Mouse (Mus musculus) heart, embryonic 13.5 days (tissue): ENCODE data around the gene Fkbpl. TPM values are rescaled to one million over a fixed set of nuclear protein-coding genes. Genes with fewer than 3 reads are reported as not detected.

Source experiments
- ATAC-seq: fragments of 200-750 bp; cut with Nextera tagmentation; 2 replicates; pipeline ENCODE4 v1.8.0; 2017; ENCODE audit warnings: moderate TSS enrichment; ENCODE audit not compliant: insufficient number of reproducible peaks, low FRiP score, low TSS enrichment; ENCODE audit errors: extremely low read depth
- H3K27ac ChIP-seq: fragments of 300-500 bp; sonication (generic); replicated peaks from 2 replicates; pipeline ENCODE4 v1.5.1; 2015; ENCODE audit warnings: moderate library complexity, mild to moderate bottlenecking, inconsistent platforms
- H3K27me3 ChIP-seq: fragments of 300-500 bp; sonication (generic); replicated peaks from 2 replicates; pipeline ENCODE4 v1.6.1; 2015; ENCODE audit warnings: mild to moderate bottlenecking, inconsistent platforms
- H3K36me3 ChIP-seq: fragments of 300-500 bp; sonication (generic); 2 replicates; pipeline ENCODE4 v1.6.1; 2015; ENCODE audit warnings: mild to moderate bottlenecking, inconsistent platforms
- H3K4me1 ChIP-seq: fragments of 300-500 bp; sonication (generic); 2 replicates; pipeline ENCODE4 v1.6.1; 2015; ENCODE audit warnings: inconsistent platforms
- H3K4me2 ChIP-seq: fragments of 300-500 bp; sonication (generic); 2 replicates; pipeline ENCODE4 v1.6.1; 2015; ENCODE audit warnings: inconsistent platforms, mild to moderate bottlenecking, moderate library complexity
- H3K4me3 ChIP-seq: fragments of 300-500 bp; sonication (generic); 2 replicates; pipeline ENCODE4 v1.5.1; 2015; ENCODE audit warnings: moderate library complexity, mild to moderate bottlenecking, inconsistent platforms
- H3K9ac ChIP-seq: fragments of 300-500 bp; sonication (generic); 2 replicates; pipeline ENCODE4 v1.6.1; 2015; ENCODE audit warnings: inconsistent platforms, mild to moderate bottlenecking, moderate library complexity
- H3K9me3 ChIP-seq: fragments of 300-500 bp; sonication (generic); 2 replicates; pipeline ENCODE4 v1.6.1; 2016; ENCODE audit warnings: inconsistent platforms
- WGBS: fragments of 180-500 bp; shearing (Covaris S2); methylation state at CpG from one replicate; pipeline ENCODE4 v1.1.7; 2015; ENCODE audit warnings: mixed read lengths; 5-methylcytosine and 5-hydroxymethylcytosine counted together
- polyA plus RNA-seq: library from polyadenylated mRNA; unstranded; fragments of >200 nt; fragmentation: Nextera tagmentation; extraction: Ambion mirVana; gene quantifications from 2 replicates; pipeline ENCODE4 v1.2.1, GENCODE M21; 2015

Fkbpl gene
- polyA plus RNA-seq, 1 experiment from 2014 or later: 10.4 TPM

GRCm38 (mm10) chr17:34607997-34608396 is 36.6 kb upstream of the Fkbpl start:
- Histone ChIP-seq H3K9ac (peak overlapping the region; percentile 24; the same call in 1 of the 2 replicates), H3K4me2 (no peak overlapping the region), H3K9me3 (no peaks in the 10 kb centered on the region), H3K27me3 (no peaks in the 10 kb centered on the region), H3K4me3 (no peak overlapping the region), H3K36me3 (peaks cover 33% of the 10 kb centered on the region), H3K27ac (no peak overlapping the region), H3K4me1 (peaks cover 37% of the 10 kb centered on the region)
- no peak for ATAC-seq
- 73% methylated on average over 7 of the region's 7 CpGs for WGBS

DNA sequence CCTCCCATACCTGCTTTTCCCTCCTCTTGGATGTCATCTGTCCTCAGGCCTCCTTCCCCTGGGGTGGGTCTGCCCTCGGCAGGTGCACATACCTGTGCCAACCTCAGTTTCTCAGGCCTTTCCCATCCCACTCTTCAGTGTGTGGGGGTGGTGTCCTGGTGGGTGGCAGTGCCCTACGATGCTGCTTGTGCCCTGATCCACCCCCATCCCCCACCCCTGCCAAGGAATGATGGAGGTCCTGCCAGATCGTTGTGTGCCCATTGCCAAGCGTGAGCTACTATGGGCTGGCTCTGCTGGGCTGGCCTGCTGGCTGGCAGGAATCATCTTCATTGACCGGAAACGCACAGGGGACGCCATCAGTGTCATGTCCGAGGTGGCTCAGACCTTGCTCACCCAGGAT is 33.5 kb upstream of the Fkbpl start:
- Histone ChIP-seq H3K27ac (no peak overlapping the region), H3K36me3 (peaks cover 64% of the 10 kb centered on the region), H3K4me3 (no peak overlapping the region), H3K4me1 (peaks cover 27% of the 10 kb centered on the region), H3K9me3 (no peaks in the 10 kb centered on the region), H3K9ac (no peak overlapping the region), H3K4me2 (no peak overlapping the region), H3K27me3 (no peaks in the 10 kb centered on the region)
- WGBS: 93% methylated on average over 8 of the region's 8 CpGs
- no peak for ATAC-seq

DNA sequence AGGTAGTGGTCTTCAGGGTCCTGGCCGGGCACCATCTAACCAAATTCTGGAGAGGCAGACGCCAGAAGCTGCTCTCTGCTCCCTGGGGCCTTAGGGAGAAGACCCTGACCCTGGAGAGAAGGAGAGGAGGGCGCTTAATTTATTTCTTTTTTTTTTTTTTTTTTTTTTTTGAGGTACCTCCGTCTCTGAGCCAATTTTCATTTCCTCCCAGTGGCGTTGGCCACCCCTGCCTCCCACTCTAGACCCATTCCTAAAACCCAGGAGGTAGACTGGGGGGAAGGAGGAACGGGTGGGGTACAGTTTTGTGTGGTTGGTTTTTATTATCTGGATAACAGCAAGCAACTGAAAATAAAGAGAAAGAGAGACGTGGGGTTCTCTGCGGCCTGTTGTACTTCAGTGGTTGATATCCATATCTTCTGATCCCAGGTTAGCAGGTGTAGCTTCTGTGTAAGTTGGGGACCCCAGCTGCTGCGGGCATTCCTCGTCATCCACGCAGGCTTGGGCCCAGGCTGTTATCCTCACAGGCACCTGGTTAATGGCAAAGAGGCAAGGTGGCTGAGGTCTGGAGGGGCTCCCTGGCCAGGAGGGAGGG is 31.4 kb upstream of the Fkbpl start:
- Histone ChIP-seq H3K27ac (no peak overlapping the region), H3K27me3 (no peaks in the 10 kb centered on the region), H3K9ac (no peak overlapping the region), H3K9me3 (no peaks in the 10 kb centered on the region), H3K4me1 (peaks cover 10% of the 10 kb centered on the region), H3K36me3 (peaks cover 72% of the 10 kb centered on the region), H3K4me2 (no peak overlapping the region), H3K4me3 (no peak overlapping the region)
- WGBS: 76% methylated on average over 11 of the region's 11 CpGs
- no peak for ATAC-seq

GRCm38 (mm10) chr17:34613830-34614229 is 30.7 kb upstream of the Fkbpl start:
- no peak overlapping the region for H3K27ac ChIP-seq
- no peak for ATAC-seq
- no peak overlapping the region for H3K4me3 ChIP-seq
- WGBS: 87% methylated on average over 10 of the region's 10 CpGs
- no peak overlapping the region for H3K4me2 ChIP-seq
- H3K9me3 ChIP-seq: no peaks in the 10 kb centered on the region
- H3K27me3 ChIP-seq: no peaks in the 10 kb centered on the region
- no peak overlapping the region for H3K9ac ChIP-seq
- peaks cover 76% of the 10 kb centered on the region for H3K36me3 ChIP-seq
- peaks cover 4% of the 10 kb centered on the region for H3K4me1 ChIP-seq

DNA sequence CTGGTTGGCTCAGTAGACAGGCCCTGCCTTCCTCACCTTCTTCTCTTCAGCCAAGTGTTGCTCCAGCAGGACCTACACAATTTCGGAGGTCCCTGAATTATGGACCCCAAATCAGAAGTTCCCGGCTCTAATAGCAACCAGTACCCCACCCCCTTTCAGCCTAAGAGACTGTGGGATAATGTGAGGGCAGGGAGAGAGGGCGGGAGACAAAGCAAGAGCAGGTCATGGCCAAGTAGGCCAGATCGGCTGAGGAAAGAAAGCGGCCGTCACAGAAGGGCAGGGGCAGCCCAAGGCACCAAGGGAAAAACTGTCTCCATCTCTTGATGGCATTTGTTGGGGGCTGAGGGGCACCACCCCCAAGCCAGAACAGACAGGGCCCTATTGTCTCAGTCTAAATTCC is 28.7 kb upstream of the Fkbpl start, which contains the start of gene Egfl8:
Gene Egfl8 (minus strand): TSS at position 101 of the 400 bp plus-strand sequence.
- 76% methylated on average over 6 of the region's 6 CpGs for WGBS

GRCm38 (mm10) chr17:34618999-34619398 is 25.6 kb upstream of the Fkbpl start:
- no peaks in the 10 kb centered on the region for H3K27me3 ChIP-seq
- no peak overlapping the region for H3K9ac ChIP-seq
- 21% methylated on average over 6 of the region's 6 CpGs for WGBS
- H3K36me3 ChIP-seq: peaks cover 89% of the 10 kb centered on the region
- no peak overlapping the region for H3K4me3 ChIP-seq
- H3K9me3 ChIP-seq: no peaks in the 10 kb centered on the region
- no peak for ATAC-seq
- no peak overlapping the region for H3K4me2 ChIP-seq
- H3K27ac ChIP-seq: no peak overlapping the region
- H3K4me1 ChIP-seq: no peaks in the 10 kb centered on the region

More for the DNA sequence above, 28.7 kb upstream of the Fkbpl start, which contains the start of gene Egfl8:
- H3K27me3 ChIP-seq: no peaks in the 10 kb centered on the region
- H3K4me2 ChIP-seq: no peak within 1 kb of the TSS
- no peaks in the 10 kb centered on the region for H3K4me1 ChIP-seq
- H3K9me3 ChIP-seq: no peaks in the 10 kb centered on the region
- H3K9ac ChIP-seq: no peak within 1 kb of the TSS
- H3K27ac ChIP-seq: 0 out of 2 replicates have a peak within 1 kb of the TSS, but pooled peaks have one; percentile 20
- peaks cover 89% of the 10 kb centered on the region for H3K36me3 ChIP-seq
- no peak for ATAC-seq
- no peak within 1 kb of the TSS for H3K4me3 ChIP-seq

- ATAC-seq: no peak
- Histone ChIP-seq H3K4me3 (no peak overlapping the region), H3K36me3 (peaks cover 85% of the 10 kb centered on the region), H3K27me3 (no peaks in the 10 kb centered on the region), H3K4me2 (no peak overlapping the region), H3K4me1 (peaks cover 5% of the 10 kb centered on the region), H3K27ac (no peak overlapping the region), H3K9ac (no peak overlapping the region), H3K9me3 (no peaks in the 10 kb centered on the region)
- WGBS: 91% methylated on average over 8 of the region's 8 CpGs
Measured at GRCm38 (mm10) chr17:34621006-34621405, 23.6 kb upstream of the Fkbpl start.

DNA sequence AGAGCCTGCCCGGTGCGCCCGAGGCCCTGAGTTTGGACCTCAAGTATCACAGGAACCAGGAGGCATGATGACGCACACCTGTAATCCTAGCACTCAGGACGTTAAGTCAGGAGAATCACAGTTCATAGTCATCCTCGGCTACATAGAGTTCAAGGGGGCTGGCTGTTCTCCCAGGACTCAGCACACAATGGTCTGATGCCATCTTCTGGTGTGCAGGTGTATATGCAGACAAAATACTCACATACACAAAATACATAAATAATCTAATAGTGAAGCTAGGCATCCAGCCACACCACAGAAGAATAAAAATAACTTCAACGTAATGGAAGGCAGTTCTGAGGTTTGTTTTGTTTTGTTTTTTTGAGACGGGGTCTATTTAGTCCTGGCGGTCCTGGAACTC is 21.4 kb upstream of the Fkbpl start:
- no peak overlapping the region for H3K4me2 ChIP-seq
- H3K4me1 ChIP-seq: peaks cover 15% of the 10 kb centered on the region
- H3K9me3 ChIP-seq: no peaks in the 10 kb centered on the region
- H3K36me3 ChIP-seq: peaks cover 72% of the 10 kb centered on the region
- no peak overlapping the region for H3K27ac ChIP-seq
- no peak overlapping the region for H3K4me3 ChIP-seq
- no peak overlapping the region for H3K9ac ChIP-seq
- no peak for ATAC-seq
- H3K27me3 ChIP-seq: no peaks in the 10 kb centered on the region
- WGBS: 81% methylated on average over 9 of the region's 9 CpGs

DNA sequence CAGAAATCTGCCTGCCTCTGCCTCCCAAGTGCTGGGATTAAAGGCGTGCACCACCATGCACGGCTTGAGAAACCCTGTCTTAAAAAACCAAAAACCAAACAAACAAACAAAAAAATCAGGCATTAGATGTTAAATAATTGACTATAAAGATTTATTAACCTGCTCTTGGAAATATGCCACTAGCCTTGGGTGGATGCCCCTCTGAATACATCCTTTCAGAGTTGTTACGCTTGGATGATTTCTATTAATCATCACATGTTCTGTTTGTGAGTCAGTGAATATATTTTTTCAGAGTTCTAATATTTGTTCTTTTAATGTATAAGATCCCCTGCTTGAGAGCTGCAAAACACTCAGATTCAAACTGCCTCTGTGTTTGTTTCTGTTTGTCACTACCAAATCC is 19.6 kb upstream of the Fkbpl start:
- Histone ChIP-seq H3K4me3 (no peak overlapping the region), H3K27me3 (peaks cover 16% of the 10 kb centered on the region), H3K9me3 (no peaks in the 10 kb centered on the region), H3K4me2 (no peak overlapping the region), H3K4me1 (peaks cover 33% of the 10 kb centered on the region), H3K9ac (no peak overlapping the region), H3K36me3 (peaks cover 56% of the 10 kb centered on the region), H3K27ac (no peak overlapping the region)
- no peak for ATAC-seq
- WGBS: 82% methylated on average over 3 of the region's 3 CpGs

- H3K27me3 ChIP-seq: peaks cover 28% of the 10 kb centered on the region
- 41% methylated on average over 16 of the region's 16 CpGs for WGBS
- H3K4me3 ChIP-seq: peak overlapping the region; percentile 80
- peaks cover 46% of the 10 kb centered on the region for H3K4me1 ChIP-seq
- H3K9ac ChIP-seq: peak overlapping the region; percentile 90
- peak overlapping the region; percentile 90 for H3K4me2 ChIP-seq
- 0 out of 2 replicates have a peak overlapping the region, but pooled peaks have one; percentile 96 for H3K27ac ChIP-seq
- H3K9me3 ChIP-seq: no peaks in the 10 kb centered on the region
- ATAC-seq: no peak
- peaks cover 44% of the 10 kb centered on the region for H3K36me3 ChIP-seq
Measured at GRCm38 (mm10) chr17:34626062-34626772, 18.3 kb upstream of the Fkbpl start.

DNA sequence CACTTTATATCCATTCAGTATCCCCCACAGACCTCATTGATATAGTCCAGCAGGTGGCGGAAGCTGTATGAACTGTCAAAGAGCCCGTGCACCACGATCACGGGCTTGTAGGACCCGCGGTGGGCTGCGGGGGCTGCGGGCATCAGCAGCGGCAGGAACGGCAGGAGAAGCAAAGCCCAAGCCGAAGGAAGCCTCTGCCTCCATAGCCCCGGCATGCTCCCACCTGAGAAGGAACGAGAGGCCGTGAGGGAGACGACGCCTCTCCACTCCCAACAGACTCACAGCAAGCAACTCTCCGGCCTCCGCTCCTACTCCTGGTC is 17.8 kb upstream of the Fkbpl start:
- under 1% methylated on average over 18 of the region's 18 CpGs for WGBS
- peaks cover 38% of the 10 kb centered on the region for H3K36me3 ChIP-seq
- peak overlapping the region; percentile 90 for H3K4me2 ChIP-seq
- no peaks in the 10 kb centered on the region for H3K9me3 ChIP-seq
- peak overlapping the region; percentile 90 for H3K9ac ChIP-seq
- H3K27me3 ChIP-seq: peaks cover 33% of the 10 kb centered on the region
- peak overlapping the region; percentile 96 for H3K27ac ChIP-seq
- peaks cover 51% of the 10 kb centered on the region for H3K4me1 ChIP-seq
- no peak for ATAC-seq
- peak overlapping the region; percentile 80 for H3K4me3 ChIP-seq
